Comparison of ENCODE assay signal across 19 mouse cellular contexts in the genomic region with DNA sequence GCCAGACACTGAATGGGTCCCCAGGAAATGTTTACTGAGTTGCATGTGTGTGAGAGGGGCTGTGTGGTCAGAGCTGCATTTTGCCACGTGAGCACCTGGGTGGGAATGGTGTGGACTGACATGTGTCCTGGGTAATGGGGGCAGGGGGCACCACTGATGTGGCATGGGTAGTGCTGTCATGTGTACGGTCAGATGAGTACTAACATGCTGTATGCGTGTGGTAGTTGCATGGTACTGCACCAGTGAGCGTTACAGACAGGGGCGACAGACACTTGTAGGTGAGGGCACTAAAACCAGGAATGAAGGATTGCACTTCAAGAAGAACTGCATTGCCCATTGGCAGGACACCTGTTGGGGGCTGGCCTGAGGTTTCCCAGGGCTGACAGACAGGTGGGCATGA. TPM values are rescaled to one million over a fixed set of nuclear protein-coding genes. Genes with fewer than 3 reads are reported as not detected.
DNase-seq lines count a peak whose midpoint lies in the region; ATAC-seq and TF ChIP-seq lines count a peak whose summit lies in the region.
"Had no signal": no experiment of that assay in that cellular context is flagged by ENCODE, and none has a peak within 500 bp of the region (broad histone marks: within the 10 kb centered on the region; RNA-seq: fewer than 3 reads in every experiment).

No protein-coding gene starts in this region.

- peaks cover 83% of the 10 kb centered on the region for H3K27me3 ChIP-seq in forebrain, embryonic 13.5 days
- H3K27me3 ChIP-seq in forebrain, embryonic 10.5 days (ENCODE audit: poor library complexity, severe bottlenecking), result peaks cover 100% of the 10 kb centered on the region
- H3K27me3 ChIP-seq in stomach, embryonic 15.5 days (replicated peaks), result peaks cover 89% of the 10 kb centered on the region
- peaks cover 6% of the 10 kb centered on the region; the same call in 1 of the 2 replicates for H3K27me3 ChIP-seq in stomach, postnatal 0 days (ENCODE audit: control insufficient read depth, insufficient read depth, low read length)
- peaks cover 6% of the 10 kb centered on the region for H3K27me3 ChIP-seq in hindbrain, embryonic 16.5 days (replicated peaks; ENCODE audit: control insufficient read depth, insufficient read depth, low read length)
- peaks cover 55% of the 10 kb centered on the region for H3K27me3 ChIP-seq in neural tube, embryonic 15.5 days (replicated peaks)

- H3K4me2 ChIP-seq in forebrain, embryonic 13.5 days, result peak overlapping the region; percentile 99
- peak overlapping the region; percentile 5; the same call in 1 of the 2 replicates for H3K4me2 ChIP-seq in stomach, embryonic 15.5 days
- no peak overlapping the region for H3K4me2 ChIP-seq in stomach, postnatal 0 days (replicated peaks; ENCODE audit: low read depth)
- peak overlapping the region; percentile 94 for H3K4me2 ChIP-seq in hindbrain, embryonic 16.5 days (ENCODE audit: low read length)
- peak overlapping the region; percentile 99 for H3K4me2 ChIP-seq in neural tube, embryonic 15.5 days

- ATAC-seq in forebrain, embryonic 13.5 days, result no peak
- no peak for ATAC-seq in stomach, embryonic 15.5 days (ENCODE audit: insufficient read depth, low FRiP score, low read depth)
- ATAC-seq in stomach, postnatal 0 days (ENCODE audit: low FRiP score, low TSS enrichment), result no peak
- no peak for ATAC-seq in hindbrain, embryonic 16.5 days
- no peak for ATAC-seq in neural tube, embryonic 15.5 days (ENCODE audit: low FRiP score)
- ATAC-seq: Patski had no signal

- peak overlapping the region; percentile 86 for H3K9ac ChIP-seq in forebrain, embryonic 13.5 days
- H3K9ac ChIP-seq in stomach, embryonic 15.5 days, result no peak overlapping the region
- no peak overlapping the region for H3K9ac ChIP-seq in stomach, postnatal 0 days (ENCODE audit: low read length)
- H3K9ac ChIP-seq in hindbrain, embryonic 16.5 days (ENCODE audit: low read depth, low read length), result no peak overlapping the region; the same call in 1 of the 2 replicates
- peak overlapping the region; percentile 89; the same call in 1 of the 2 replicates for H3K9ac ChIP-seq in neural tube, embryonic 15.5 days (replicated peaks)
- H3K9ac ChIP-seq: embryonic facial prominence, embryonic 15.5 days; heart, embryonic 12.5 days; limb, embryonic 12.5 days; liver, embryonic 14.5 days had no signal

- no peak for TF ChIP-seq CTCF in stomach, postnatal 0 days (IDR thresholded peaks at IDR 0.05; ENCODE audit: low read depth)

- no peak for DNase-seq in forebrain, embryonic 10.5 days (ENCODE audit: extremely low spot score, low spot score)
- DNase-seq in stomach, postnatal 0 days (ENCODE audit: low spot score), result no peak
- DNase-seq in retina, postnatal 1 day, result no peak
- no peak for DNase-seq in right cerebral cortex, adult 18-20 months
- DNase-seq: B cell, adult 2 months; gastrocnemius, postnatal 10 days; heart, postnatal 36 days; kidney, adult 8-10 months; kidney, postnatal 4 days; lung, postnatal 14 days had no signal

- no peak for TF ChIP-seq EP300 in stomach, postnatal 0 days (optimal IDR thresholded peaks at IDR 0.05)

- peaks cover 58% of the 10 kb centered on the region for H3K4me1 ChIP-seq in forebrain, embryonic 13.5 days
- H3K4me1 ChIP-seq in forebrain, embryonic 10.5 days, result peaks cover 66% of the 10 kb centered on the region
- H3K4me1 ChIP-seq in stomach, embryonic 15.5 days, result peaks cover 27% of the 10 kb centered on the region
- peaks cover 3% of the 10 kb centered on the region; the same call in 1 of the 2 replicates for H3K4me1 ChIP-seq in stomach, postnatal 0 days (replicated peaks; ENCODE audit: control insufficient read depth, insufficient read depth)
- H3K4me1 ChIP-seq in hindbrain, embryonic 16.5 days (ENCODE audit: control insufficient read depth, insufficient read depth, low read depth, low read length), result peaks cover 35% of the 10 kb centered on the region
- peaks cover 60% of the 10 kb centered on the region for H3K4me1 ChIP-seq in neural tube, embryonic 15.5 days

- no peaks in the 10 kb centered on the region for H3K9me3 ChIP-seq in forebrain, embryonic 13.5 days (replicated peaks)
- H3K9me3 ChIP-seq in forebrain, embryonic 10.5 days, result no peaks in the 10 kb centered on the region
- no peaks in the 10 kb centered on the region for H3K9me3 ChIP-seq in stomach, embryonic 15.5 days
- H3K9me3 ChIP-seq in stomach, postnatal 0 days (ENCODE audit: control insufficient read depth, low read length), result no peaks in the 10 kb centered on the region
- no peaks in the 10 kb centered on the region for H3K9me3 ChIP-seq in hindbrain, embryonic 16.5 days (ENCODE audit: control insufficient read depth, low read length)
- H3K9me3 ChIP-seq in neural tube, embryonic 15.5 days (replicated peaks), result no peaks in the 10 kb centered on the region
- H3K9me3 ChIP-seq: embryonic facial prominence, embryonic 15.5 days; heart, embryonic 12.5 days; limb, embryonic 12.5 days had no signal

- H3K4me3 ChIP-seq in forebrain, embryonic 13.5 days, result peak overlapping the region; percentile 70
- no peak overlapping the region for H3K4me3 ChIP-seq in forebrain, embryonic 10.5 days
- H3K4me3 ChIP-seq in stomach, embryonic 15.5 days (replicated peaks), result no peak overlapping the region
- H3K4me3 ChIP-seq in stomach, postnatal 0 days (ENCODE audit: low read depth, low read length), result no peak overlapping the region
- peak overlapping the region; percentile 75 for H3K4me3 ChIP-seq in hindbrain, embryonic 16.5 days (ENCODE audit: low read length)
- peak overlapping the region; percentile 79 for H3K4me3 ChIP-seq in neural tube, embryonic 15.5 days (replicated peaks)
- H3K4me3 ChIP-seq: heart, embryonic 12.5 days had no signal

- WGBS in forebrain, embryonic 13.5 days, result 54% methylated on average over 5 of the region's 5 CpGs
- WGBS in forebrain, embryonic 10.5 days, result 52% methylated on average over 5 of the region's 5 CpGs
- WGBS in stomach, embryonic 15.5 days, result 40% methylated on average over 5 of the region's 5 CpGs
- WGBS in stomach, postnatal 0 days, result 43% methylated on average over 5 of the region's 5 CpGs
- 34% methylated on average over 5 of the region's 5 CpGs for WGBS in hindbrain, embryonic 16.5 days
- 43% methylated on average over 5 of the region's 5 CpGs for WGBS in neural tube, embryonic 15.5 days

- H3K36me3 ChIP-seq in forebrain, embryonic 13.5 days (ENCODE audit: poor library complexity, severe bottlenecking), result no peaks in the 10 kb centered on the region
- H3K36me3 ChIP-seq in forebrain, embryonic 10.5 days (replicated peaks), result no peaks in the 10 kb centered on the region
- H3K36me3 ChIP-seq in stomach, embryonic 15.5 days, result no peaks in the 10 kb centered on the region
- no peaks in the 10 kb centered on the region for H3K36me3 ChIP-seq in stomach, postnatal 0 days (ENCODE audit: control insufficient read depth, insufficient read depth, low read length)
- no peaks in the 10 kb centered on the region for H3K36me3 ChIP-seq in hindbrain, embryonic 16.5 days (ENCODE audit: control insufficient read depth, insufficient read depth, low read length)
- H3K36me3 ChIP-seq in neural tube, embryonic 15.5 days, result no peaks in the 10 kb centered on the region
- H3K36me3 ChIP-seq: embryonic facial prominence, embryonic 15.5 days; heart, embryonic 12.5 days; limb, embryonic 12.5 days had no signal

- no peak overlapping the region for H3K27ac ChIP-seq in forebrain, embryonic 13.5 days
- H3K27ac ChIP-seq in forebrain, embryonic 10.5 days, result no peak overlapping the region
- no peak overlapping the region for H3K27ac ChIP-seq in stomach, embryonic 15.5 days
- H3K27ac ChIP-seq in stomach, postnatal 0 days (replicated peaks), result no peak overlapping the region
- H3K27ac ChIP-seq in hindbrain, embryonic 16.5 days (ENCODE audit: low read depth, low read length), result no peak overlapping the region
- no peak overlapping the region for H3K27ac ChIP-seq in neural tube, embryonic 15.5 days (replicated peaks)
- H3K27ac ChIP-seq: embryonic facial prominence, embryonic 15.5 days; limb, embryonic 12.5 days; liver, embryonic 14.5 days had no signal

RNA-seq across cellular contexts. Expression of gene Unc5a, which starts 2.0 kb away (rescaled TPM):
- 7.2 and 7.5 TPM in 2 replicates for polyA plus RNA-seq in forebrain, embryonic 13.5 days (2015; fragmentation: Nextera tagmentation; extraction: Ambion mirVana)
- polyA plus RNA-seq in forebrain, embryonic 10.5 days (2016; fragmentation: Nextera tagmentation; extraction: Ambion mirVana), result 2.4 TPM in 2 replicates
- 4.0 TPM in 2 replicates for polyA plus RNA-seq in stomach, embryonic 15.5 days (2015; fragmentation: Nextera tagmentation; extraction: Ambion mirVana)
- 0.89 and 1.4 TPM in 2 replicates for polyA plus RNA-seq in stomach, postnatal 0 days (2015; fragmentation: Nextera tagmentation; extraction: Ambion mirVana)
- polyA plus RNA-seq in hindbrain, embryonic 16.5 days (2015; fragmentation: Nextera tagmentation; extraction: Ambion mirVana), result 12.3 and 16.2 TPM in 2 replicates
- 12.1 and 12.7 TPM in 2 replicates for polyA plus RNA-seq in neural tube, embryonic 15.5 days (2015; fragmentation: Nextera tagmentation; extraction: Ambion mirVana)
- polyA plus RNA-seq: Patski had no signal

Comparison
In these comparisons a context has a peak if more than half of its experiments do, and no peak if none do; other contexts are left out.
1. H3K4me3 ChIP-seq: peak in forebrain, embryonic 13.5 days (single experiment), hindbrain, embryonic 16.5 days (single experiment) and neural tube, embryonic 15.5 days (single experiment); none in forebrain, embryonic 10.5 days (single experiment), stomach, embryonic 15.5 days (single experiment) and stomach, postnatal 0 days (single experiment).
2. H3K9ac ChIP-seq: peak in forebrain, embryonic 13.5 days (single experiment) and neural tube, embryonic 15.5 days (single experiment); none in stomach, embryonic 15.5 days (single experiment), stomach, postnatal 0 days (single experiment) and hindbrain, embryonic 16.5 days (single experiment).